Mouse (Mus musculus) MEL (cell line): ENCODE results near the gene Washc2. TPM values are rescaled to one million over a fixed set of nuclear protein-coding genes. Genes with fewer than 3 reads are reported as not detected.

Experiments used
- DNase-seq: peaks from one replicate; pipeline ENCODE4 v3.0.0; 2011; ENCODE audit warnings: low read depth, low spot score
- H3K27ac ChIP-seq: 2 replicates; pipeline ENCODE4 v1.5.1; 2012; ENCODE audit warnings: low read depth, mild to moderate bottlenecking, control low read depth, low read length, moderate library complexity; ENCODE audit not compliant: control insufficient read depth
- H3K27me3 ChIP-seq, 2 experiments: fragments of 150-350 bp in 1 of 2; sonication (generic) in 1 of 2; 2 replicates each; pipeline ENCODE4 v1.6.1; 2012; ENCODE audit warnings: low read length in 2 of 2, mild to moderate bottlenecking in 2 of 2, improper control_type of control experiment in 1 of 2, moderate library complexity in 1 of 2; ENCODE audit not compliant: insufficient read depth in 2 of 2, control insufficient read depth in 1 of 2
- H3K36me3 ChIP-seq, 2 experiments: 2 replicates each; pipeline ENCODE4 v1.6.1; 2012 to 2014; ENCODE audit warnings: low read length in 2 of 2, improper control_type of control experiment in 1 of 2, inconsistent platforms in 1 of 2, mild to moderate bottlenecking in 1 of 2; ENCODE audit not compliant: insufficient read depth in 2 of 2, control insufficient read depth in 1 of 2
- H3K4me1 ChIP-seq, 2 experiments: fragments of 150-350 bp in 1 of 2; sonication (generic) in 1 of 2; 2 replicates each; pipeline ENCODE4 v1.6.1; 2012; ENCODE audit warnings: low read length in 2 of 2, improper control_type of control experiment in 1 of 2, mild to moderate bottlenecking in 1 of 2; ENCODE audit not compliant: insufficient read depth in 2 of 2, control insufficient read depth in 1 of 2
- H3K4me3 ChIP-seq, 2 experiments: fragments of 150-350 bp in 1 of 2; sonication (generic) in 1 of 2; 2 replicates each; pipeline ENCODE4 v1.5.1; 2012; ENCODE audit warnings: low read depth in 2 of 2, low read length in 2 of 2, mild to moderate bottlenecking in 2 of 2, moderate library complexity in 2 of 2, control low read depth in 1 of 2, improper control_type of control experiment in 1 of 2; ENCODE audit not compliant: control insufficient read depth in 1 of 2, insufficient read depth in 1 of 2
- H3K79me2 ChIP-seq: 2 replicates; pipeline ENCODE4 v1.6.1; 2012; ENCODE audit warnings: mild to moderate bottlenecking, low read length, moderate library complexity; ENCODE audit not compliant: control insufficient read depth, poor library complexity, insufficient read depth
- H3K9ac ChIP-seq: 2 replicates; pipeline ENCODE4 v1.6.1; 2012; ENCODE audit warnings: low read depth, mild to moderate bottlenecking, control low read depth, low read length, moderate library complexity; ENCODE audit not compliant: control insufficient read depth, poor library complexity, severe bottlenecking
- H3K9me3 ChIP-seq: fragments of 150-350 bp; sonication (generic); replicated peaks from 2 replicates; pipeline ENCODE4 v1.6.1; 2012; ENCODE audit warnings: mild to moderate bottlenecking, low read length, improper control_type of control experiment, moderate library complexity; ENCODE audit not compliant: insufficient read depth
- BHLHE40 ChIP-seq: IDR thresholded peaks from 2 replicates; pipeline ENCODE4 v1.6.1; 2012; ENCODE audit warnings: low read depth, mild to moderate bottlenecking, inconsistent platforms, low read length, improper control_type of control experiment, borderline replicate concordance
- CHD1 ChIP-seq: IDR thresholded peaks from 2 replicates; pipeline ENCODE4 v1.6.1; 2012; ENCODE audit warnings: low read depth, mild to moderate bottlenecking, inconsistent platforms, low read length, improper control_type of control experiment
- CHD2 ChIP-seq: IDR thresholded peaks from 2 replicates; pipeline ENCODE4 v1.6.1; 2011; ENCODE audit warnings: low read length, improper control_type of control experiment
- CTCF ChIP-seq, 3 experiments: IDR thresholded peaks in 2 of 3; conservative IDR thresholded peaks in 1 of 3; 2 replicates each; pipeline ENCODE4 v1.5.1; 2011 to 2012; ENCODE audit warnings: low read length in 3 of 3, low read depth in 2 of 3, mild to moderate bottlenecking in 2 of 3, improper control_type of control experiment in 1 of 3, inconsistent platforms in 1 of 3, mixed read lengths in 1 of 3, moderate library complexity in 1 of 3; ENCODE audit not compliant: control insufficient read depth in 1 of 3, insufficient read depth in 1 of 3, poor library complexity in 1 of 3, severe bottlenecking in 1 of 3
- E2F4 ChIP-seq: IDR thresholded peaks from 2 replicates; pipeline ENCODE4 v1.6.1; 2011; ENCODE audit warnings: low read depth, low read length, improper control_type of control experiment, borderline replicate concordance
- ELF1 ChIP-seq: IDR thresholded peaks from 2 replicates; pipeline ENCODE4 v1.6.1; 2014; ENCODE audit warnings: low read depth, mild to moderate bottlenecking, inconsistent platforms, low read length, improper control_type of control experiment, moderate library complexity
- EP300 ChIP-seq, 2 experiments: IDR thresholded peaks; 2 replicates each; pipeline ENCODE4 v1.6.1; 2011; ENCODE audit warnings: improper control_type of control experiment in 2 of 2, low read length in 2 of 2, low read depth in 1 of 2, mild to moderate bottlenecking in 1 of 2
- ETS1 ChIP-seq: IDR thresholded peaks from 2 replicates; pipeline ENCODE4 v1.6.1; 2012; ENCODE audit warnings: low read depth, mild to moderate bottlenecking, inconsistent platforms, low read length, improper control_type of control experiment, moderate library complexity
- GABPA ChIP-seq: IDR thresholded peaks from 2 replicates; pipeline ENCODE4 v1.6.1; 2012; ENCODE audit warnings: low read depth, mild to moderate bottlenecking, inconsistent platforms, low read length, improper control_type of control experiment, moderate library complexity
- HCFC1 ChIP-seq: IDR thresholded peaks from 2 replicates; pipeline ENCODE4 v1.6.1; 2012; ENCODE audit warnings: low read depth, mild to moderate bottlenecking, inconsistent platforms, low read length, improper control_type of control experiment, moderate library complexity
- JUND ChIP-seq: IDR thresholded peaks from 2 replicates; pipeline ENCODE4 v1.6.1; 2011; ENCODE audit warnings: low read depth, mild to moderate bottlenecking, improper control_type of control experiment, low read length
- KAT2A ChIP-seq: conservative IDR thresholded peaks from 2 replicates; pipeline ENCODE4 v1.6.1; 2012; ENCODE audit warnings: low read depth, low read length, improper control_type of control experiment, inconsistent platforms
- MAFK ChIP-seq: IDR thresholded peaks from 2 replicates; pipeline ENCODE4 v1.6.1; 2011; ENCODE audit warnings: low read depth, mild to moderate bottlenecking, low read length, improper control_type of control experiment, borderline replicate concordance
- MAX ChIP-seq: IDR thresholded peaks from 2 replicates; pipeline ENCODE4 v1.6.1; 2011; ENCODE audit warnings: low read length, improper control_type of control experiment
- MAZ ChIP-seq: IDR thresholded peaks from 2 replicates; pipeline ENCODE4 v1.6.1; 2012; ENCODE audit warnings: low read depth, mild to moderate bottlenecking, inconsistent platforms, low read length, improper control_type of control experiment
- MEF2A ChIP-seq: IDR thresholded peaks from 2 replicates; pipeline ENCODE4 v1.6.1; 2014; ENCODE audit warnings: low read depth, mild to moderate bottlenecking, inconsistent platforms, low read length, improper control_type of control experiment; ENCODE audit not compliant: poor library complexity, insufficient replicate concordance, severe bottlenecking; ENCODE audit errors: extremely low read depth
- MXI1 ChIP-seq: IDR thresholded peaks from 2 replicates; pipeline ENCODE4 v1.6.1; 2011; ENCODE audit warnings: mild to moderate bottlenecking, low read depth, low read length, improper control_type of control experiment
- MYC ChIP-seq: IDR thresholded peaks from 2 replicates; pipeline ENCODE4 v1.6.1; 2011; ENCODE audit warnings: low read depth, mild to moderate bottlenecking, low read length, improper control_type of control experiment, moderate library complexity
- NELFE ChIP-seq: IDR thresholded peaks from 2 replicates; pipeline ENCODE4 v1.6.1; 2011; ENCODE audit warnings: low read depth, low read length, improper control_type of control experiment
- POLR2A ChIP-seq, 2 experiments: IDR thresholded peaks; 2 replicates each; pipeline ENCODE4 v1.6.1; 2011 to 2012; ENCODE audit warnings: low read length in 2 of 2, mild to moderate bottlenecking in 2 of 2, control low read depth in 1 of 2, improper control_type of control experiment in 1 of 2, low read depth in 1 of 2, moderate library complexity in 1 of 2; ENCODE audit not compliant: control insufficient read depth in 1 of 2, insufficient read depth in 1 of 2, poor library complexity in 1 of 2
- POLR2AphosphoS2 ChIP-seq: IDR thresholded peaks from 2 replicates; pipeline ENCODE4 v1.6.1; 2011; ENCODE audit warnings: low read length, improper control_type of control experiment
- POLR2AphosphoS5 ChIP-seq: IDR thresholded peaks from 2 replicates; pipeline ENCODE4 v1.6.1; 2012; ENCODE audit warnings: low read depth, borderline replicate concordance, mild to moderate bottlenecking, inconsistent platforms, low read length, moderate library complexity, mixed read lengths
- RCOR1 ChIP-seq: IDR thresholded peaks from 2 replicates; pipeline ENCODE4 v1.6.1; 2012; ENCODE audit warnings: low read depth, mild to moderate bottlenecking, inconsistent platforms, low read length, improper control_type of control experiment
- SIN3A ChIP-seq: IDR thresholded peaks from 2 replicates; pipeline ENCODE4 v1.6.1; 2012; ENCODE audit warnings: low read length, improper control_type of control experiment, inconsistent platforms
- SMC3 ChIP-seq: IDR thresholded peaks from 2 replicates; pipeline ENCODE4 v1.6.1; 2011; ENCODE audit warnings: low read depth, low read length, improper control_type of control experiment
- TAL1 ChIP-seq: IDR thresholded peaks from 2 replicates; pipeline ENCODE4 v1.6.1; 2012; ENCODE audit warnings: mild to moderate bottlenecking, inconsistent platforms, low read length, moderate library complexity, mixed read lengths
- TBP ChIP-seq: IDR thresholded peaks from 2 replicates; pipeline ENCODE4 v1.8.0; 2011; ENCODE audit warnings: low read depth, low read length, improper control_type of control experiment
- TCF12 ChIP-seq: IDR thresholded peaks from 2 replicates; pipeline ENCODE4 v1.6.1; 2014; ENCODE audit warnings: low read depth, mild to moderate bottlenecking, inconsistent platforms, low read length, improper control_type of control experiment, moderate library complexity
- UBTF ChIP-seq: IDR thresholded peaks from 2 replicates; pipeline ENCODE4 v1.6.1; 2012; ENCODE audit warnings: low read depth, mild to moderate bottlenecking, inconsistent platforms, low read length, improper control_type of control experiment, moderate library complexity, borderline replicate concordance; ENCODE audit not compliant: insufficient read depth
- USF1 ChIP-seq: IDR thresholded peaks from 2 replicates; pipeline ENCODE4 v1.6.1; 2014; ENCODE audit warnings: low read depth, mild to moderate bottlenecking, inconsistent platforms, low read length, improper control_type of control experiment, moderate library complexity
- USF2 ChIP-seq, 2 experiments: IDR thresholded peaks; 2 replicates each; pipeline ENCODE4 v1.6.1; 2011 to 2012; ENCODE audit warnings: improper control_type of control experiment in 2 of 2, low read length in 2 of 2, borderline replicate concordance in 1 of 2, inconsistent platforms in 1 of 2, low read depth in 1 of 2, mild to moderate bottlenecking in 1 of 2; ENCODE audit not compliant: insufficient read depth in 1 of 2
- ZC3H11A ChIP-seq: IDR thresholded peaks from 2 replicates; pipeline ENCODE4 v1.6.1; 2012; ENCODE audit warnings: low read depth, mild to moderate bottlenecking, inconsistent platforms, low read length, improper control_type of control experiment
- ZKSCAN1 ChIP-seq: IDR thresholded peaks from 2 replicates; pipeline ENCODE4 v1.6.1; 2012; ENCODE audit warnings: low read depth, mild to moderate bottlenecking, inconsistent platforms, low read length, improper control_type of control experiment, moderate library complexity
- ZMIZ1 ChIP-seq: IDR thresholded peaks from 2 replicates; pipeline ENCODE4 v1.6.1; 2012; ENCODE audit warnings: low read depth, mild to moderate bottlenecking, inconsistent platforms, low read length, improper control_type of control experiment, moderate library complexity
- ZNF384 ChIP-seq: IDR thresholded peaks from 2 replicates; pipeline ENCODE4 v1.6.1; 2012; ENCODE audit warnings: low read depth, mild to moderate bottlenecking, inconsistent platforms, low read length, improper control_type of control experiment
- polyA plus RNA-seq, 2 experiments: library from polyadenylated mRNA; stranded (reverse) in 1 of 2; unstranded in 1 of 2; fragments of >175 nt in 1 of 2; fragments of >200 nt in 1 of 2; gene quantifications; 2 replicates each; pipeline versions ENCODE4 v1.2.1 to v1.2.4; 2012; ENCODE audit warnings: low replicate concordance in 2 of 2, low read depth in 1 of 2; ENCODE audit not compliant: insufficient read length in 2 of 2, insufficient read depth in 1 of 2, missing spikeins in 1 of 2
- total RNA-seq: library from RNA; depleted of rRNA; stranded (reverse); fragments of 300-350 nt; gene quantifications from 2 replicates; pipeline ENCODE4 v1.2.3, GENCODE M21; 2012

Washc2 gene
- total and polyA plus RNA-seq, 3 experiments, result 25.3 to 38.3 TPM; not detected in 1

- no peaks in the 10 kb centered on the region for H3K9me3 ChIP-seq
- peak; percentile 94 for DNase-seq
- H3K79me2 ChIP-seq, result no peaks in the 10 kb centered on the region
- H3K36me3 ChIP-seq, result peaks cover 0 to 18% of the 10 kb centered on the region in 2 experiments; a peak in 2 of 4 replicates
- 0 out of 2 replicates have a peak overlapping the region, but pooled peaks have one; percentile 11 for H3K9ac ChIP-seq
- no peaks in the 10 kb centered on the region for H3K27me3 ChIP-seq
- H3K27ac ChIP-seq, result peak overlapping the region; percentile 80
- H3K4me1 ChIP-seq, result peaks cover 12 to 15% of the 10 kb centered on the region in 2 experiments
- no peak overlapping the region for H3K4me3 ChIP-seq
- TF ChIP-seq TCF12 (peak; percentile 91), E2F4 (no peak), ELF1 (no peak), ZC3H11A (no peak), EP300 (IDR thresholded peaks at IDR 0.05; ENCODE audit: low read depth in 1 of 2, low read length in 2 of 2) (peak; percentile 90 to 91), SMC3 (no peak), POLR2AphosphoS2 (no peak), ZMIZ1 (no peak), CHD2 (no peak), KAT2A (no peak), USF1 (0 out of 2 replicates have a peak, but pooled peaks have one; percentile 6), ZNF384 (no peak), SIN3A (peak; percentile 95), POLR2AphosphoS5 (no peak), HCFC1 (0 out of 2 replicates have a peak, but pooled peaks have one; percentile 12), TAL1 (peak; percentile 92), ETS1 (peak; percentile 98), MXI1 (peak; percentile 81), POLR2A (IDR thresholded peaks at IDR 0.05; ENCODE audit: control insufficient read depth in 1 of 2, insufficient read depth in 1 of 2, low read depth in 1 of 2, low read length in 2 of 2, poor library complexity in 1 of 2) (no peak), MAFK (peak; percentile 70; the same call in 1 of the 2 replicates), MYC (peak; percentile 69; the same call in 1 of the 2 replicates), CHD1 (no peak), ZKSCAN1 (no peak; the same call in 1 of the 2 replicates), MAZ (no peak), MAX (peak; percentile 78), BHLHE40 (peak; percentile 50; the same call in 1 of the 2 replicates), NELFE (peak; percentile 36; the same call in 1 of the 2 replicates), GABPA (peak; percentile 73), JUND (peak; percentile 82; the same call in 1 of the 2 replicates), UBTF (no peak), USF2 (IDR thresholded peaks at IDR 0.05; ENCODE audit: borderline replicate concordance in 1 of 2, insufficient read depth in 1 of 2, low read depth in 1 of 2, low read length in 2 of 2) (no peak), CTCF (IDR thresholded peaks at IDR 0.05 in 2 of 3, conservative IDR thresholded peaks at IDR 0.05 in 1 of 3; ENCODE audit: control insufficient read depth in 1 of 3, insufficient read depth in 1 of 3, low read depth in 2 of 3, low read length in 3 of 3, poor library complexity in 1 of 3, severe bottlenecking in 1 of 3) (no peak), TBP (peak; percentile 51; the same call in 1 of the 2 replicates), RCOR1 (peak; percentile 79), MEF2A (no peak)
These were observed 79.2 kb downstream of the Washc2 start for GRCm38 (mm10) chr6:116286870-116287575.
